Mouse (Mus musculus) forebrain, embryonic 12.5 days (tissue): ENCODE measurements at regions not wholly inside any gene's neighbourhood (a gene's known extent, or its start where the extent isn't known, plus 50 kb on each side); places are given as distances from the start of the nearest gene placed in this dataset.

Experiments used
- ATAC-seq: fragments of 200-750 bp; cut with Nextera tagmentation; 2 replicates; pipeline ENCODE4 v1.8.0; 2017; ENCODE audit warnings: moderate TSS enrichment; ENCODE audit not compliant: low FRiP score
- H3K27ac ChIP-seq: fragments of 300-500 bp; sonication (generic); 2 replicates; pipeline ENCODE4 v1.5.1; 2016; ENCODE audit warnings: mild to moderate bottlenecking
- H3K27me3 ChIP-seq: fragments of 300-500 bp; sonication (generic); 2 replicates; pipeline ENCODE4 v1.6.1; 2016; ENCODE audit warnings: mild to moderate bottlenecking
- H3K36me3 ChIP-seq: fragments of 300-500 bp; sonication (generic); replicated peaks from 2 replicates; pipeline ENCODE4 v1.6.1; 2016; ENCODE audit warnings: mild to moderate bottlenecking
- H3K4me1 ChIP-seq: fragments of 300-500 bp; sonication (generic); 2 replicates; pipeline ENCODE4 v1.6.1; 2016
- H3K4me2 ChIP-seq: fragments of 300-500 bp; sonication (generic); 2 replicates; pipeline ENCODE4 v1.6.1; 2016; ENCODE audit warnings: mild to moderate bottlenecking, moderate library complexity
- H3K4me3 ChIP-seq: fragments of 300-500 bp; sonication (generic); replicated peaks from 2 replicates; pipeline ENCODE4 v1.5.1; 2016; ENCODE audit warnings: mild to moderate bottlenecking
- H3K9ac ChIP-seq: fragments of 300-500 bp; sonication (generic); 2 replicates; pipeline ENCODE4 v1.6.1; 2016; ENCODE audit warnings: mild to moderate bottlenecking
- H3K9me3 ChIP-seq: fragments of 300-500 bp; sonication (generic); 2 replicates; pipeline ENCODE4 v1.6.1; 2016
- WGBS: fragments of 180-500 bp; shearing (Covaris S2); methylation state at CpG from one replicate; pipeline ENCODE4 v1.1.7; 2016; 5-methylcytosine and 5-hydroxymethylcytosine counted together

GRCm38 (mm10) chr7:133202092-133202880 is 78.1 kb upstream of the Ctbp2 start:
- Histone ChIP-seq H3K4me2 (no peak overlapping the region), H3K27ac (no peak overlapping the region), H3K4me3 (no peak overlapping the region), H3K27me3 (peaks cover 13% of the 10 kb centered on the region), H3K36me3 (no peaks in the 10 kb centered on the region), H3K4me1 (peaks cover 11% of the 10 kb centered on the region), H3K9me3 (no peaks in the 10 kb centered on the region), H3K9ac (no peak overlapping the region)
- ATAC-seq: no peak
- 87% methylated on average over 13 of the region's 13 CpGs for WGBS

DNA sequence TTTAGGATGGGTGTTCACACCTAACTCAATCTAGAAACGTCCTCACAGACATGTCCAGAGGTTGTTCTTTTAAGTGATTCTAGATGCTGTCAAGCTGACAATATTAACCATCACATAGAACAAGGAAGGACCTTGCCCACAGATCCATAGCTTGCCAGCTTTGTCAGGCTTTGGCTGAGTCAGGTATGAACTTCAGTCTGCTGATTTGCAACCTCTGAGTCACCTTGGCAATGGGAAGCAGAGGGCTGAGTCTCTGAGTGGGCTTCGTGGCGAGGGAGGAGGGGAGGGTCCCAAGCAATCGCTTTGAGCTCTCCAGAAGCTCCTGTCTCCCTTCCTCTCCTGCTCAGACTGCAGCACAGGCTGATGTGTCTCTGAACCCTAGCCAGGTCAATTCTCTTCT is 74.9 kb upstream of the Ctbp2 start:
- Histone ChIP-seq H3K4me3 (no peak overlapping the region), H3K9ac (no peak overlapping the region), H3K4me1 (no peaks in the 10 kb centered on the region), H3K27me3 (peaks cover 18% of the 10 kb centered on the region), H3K36me3 (no peaks in the 10 kb centered on the region), H3K9me3 (no peaks in the 10 kb centered on the region), H3K4me2 (no peak overlapping the region), H3K27ac (no peak overlapping the region)
- ATAC-seq: no peak
- WGBS: 80% methylated on average over 4 of the region's 4 CpGs

GRCm38 (mm10) chr7:133189880-133190462 is 65.8 kb upstream of the Ctbp2 start:
- Histone ChIP-seq H3K9ac (no peak overlapping the region), H3K4me1 (peaks cover 20% of the 10 kb centered on the region), H3K36me3 (no peaks in the 10 kb centered on the region), H3K4me3 (no peak overlapping the region), H3K27me3 (peaks cover 51% of the 10 kb centered on the region), H3K4me2 (no peak overlapping the region), H3K27ac (no peak overlapping the region), H3K9me3 (no peaks in the 10 kb centered on the region)
- WGBS: 31% methylated on average over 7 of the region's 7 CpGs
- peak; percentile 57; the same call in 1 of the 2 replicates for ATAC-seq

- no peaks in the 10 kb centered on the region for H3K36me3 ChIP-seq
- 0 out of 2 replicates have a peak overlapping the region, but pooled peaks have one; percentile 19 for H3K27ac ChIP-seq
- H3K9ac ChIP-seq: no peak overlapping the region
- H3K4me1 ChIP-seq: peaks cover 25% of the 10 kb centered on the region
- peak; percentile 55 for ATAC-seq
- H3K27me3 ChIP-seq: peaks cover 22% of the 10 kb centered on the region
- no peaks in the 10 kb centered on the region for H3K9me3 ChIP-seq
- 17% methylated on average over 12 of the region's 12 CpGs for WGBS
- peak overlapping the region; percentile 32 for H3K4me2 ChIP-seq
- H3K4me3 ChIP-seq: 0 out of 2 replicates have a peak overlapping the region, but pooled peaks have one; percentile 8
Measured at GRCm38 (mm10) chr7:133185931-133186601, 61.9 kb upstream of the Ctbp2 start.

- H3K27ac ChIP-seq: 0 out of 2 replicates have a peak overlapping the region, but pooled peaks have one; percentile 8
- WGBS: 54% methylated on average over 16 of the region's 16 CpGs
Measured at GRCm38 (mm10) chr7:133184905-133185594, 60.9 kb upstream of the Ctbp2 start.

GRCm38 (mm10) chr7:133181388-133181787 is 57.2 kb upstream of the Ctbp2 start:
- Histone ChIP-seq H3K9ac (no peak overlapping the region), H3K27ac (no peak overlapping the region), H3K4me3 (no peak overlapping the region), H3K4me1 (peaks cover 16% of the 10 kb centered on the region), H3K36me3 (no peaks in the 10 kb centered on the region), H3K9me3 (no peaks in the 10 kb centered on the region), H3K4me2 (no peak overlapping the region), H3K27me3 (0 out of 2 replicates have a peak, but pooled peaks cover 3% of the 10 kb centered on the region)
- 52% methylated on average over 2 of the region's 2 CpGs for WGBS
- ATAC-seq: no peak

More at GRCm38 (mm10) chr7:133184905-133185594, 60.9 kb upstream of the Ctbp2 start:
- H3K36me3 ChIP-seq: no peaks in the 10 kb centered on the region
- no peaks in the 10 kb centered on the region for H3K9me3 ChIP-seq
- H3K4me2 ChIP-seq: peak overlapping the region; percentile 39
- H3K27me3 ChIP-seq: peaks cover 22% of the 10 kb centered on the region
- peaks cover 21% of the 10 kb centered on the region for H3K4me1 ChIP-seq
- peak; percentile 46; the same call in 1 of the 2 replicates for ATAC-seq
- H3K4me3 ChIP-seq: peak overlapping the region; percentile 19
- H3K9ac ChIP-seq: no peak overlapping the region

DNA sequence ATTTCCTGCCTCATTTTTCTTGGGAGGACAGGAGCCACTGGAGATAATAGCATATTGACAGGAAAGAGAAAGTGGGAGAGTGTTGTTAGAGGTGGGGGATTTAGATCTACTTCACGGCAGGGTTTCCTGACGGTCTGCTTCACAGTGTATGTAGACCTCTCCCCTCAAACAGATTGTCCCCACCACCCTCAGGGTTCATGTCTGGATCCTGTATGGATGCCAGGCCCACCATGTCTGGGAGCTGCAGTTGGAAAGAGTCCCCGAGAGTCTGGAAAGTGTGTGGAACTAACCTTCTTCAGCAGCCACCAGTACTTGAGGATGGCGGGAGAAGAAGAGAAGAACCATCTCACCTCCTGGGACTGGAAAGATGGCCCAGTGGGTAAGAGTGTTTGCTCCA is 53.0 kb upstream of the Ctbp2 start:
- no peak overlapping the region for H3K4me2 ChIP-seq

GRCm38 (mm10) chr7:133176256-133177178 is 52.4 kb upstream of the Ctbp2 start:
- Histone ChIP-seq H3K4me2 (no peak overlapping the region), H3K4me1 (no peaks in the 10 kb centered on the region), H3K9ac (no peak overlapping the region), H3K27me3 (no peaks in the 10 kb centered on the region), H3K36me3 (no peaks in the 10 kb centered on the region), H3K9me3 (no peaks in the 10 kb centered on the region), H3K27ac (no peak overlapping the region), H3K4me3 (no peak overlapping the region)
- ATAC-seq: no peak
- 84% methylated on average over 10 of the region's 10 CpGs for WGBS

More for the DNA sequence above, 53.0 kb upstream of the Ctbp2 start:
- Histone ChIP-seq H3K9ac (no peak overlapping the region), H3K9me3 (no peaks in the 10 kb centered on the region), H3K36me3 (no peaks in the 10 kb centered on the region), H3K4me3 (no peak overlapping the region), H3K4me1 (no peaks in the 10 kb centered on the region), H3K27me3 (no peaks in the 10 kb centered on the region), H3K27ac (no peak overlapping the region)
- 92% methylated on average over 4 of the region's 4 CpGs for WGBS
- ATAC-seq: no peak
